Mouse (Mus musculus) heart, embryonic 16.5 days (tissue): ENCODE results near the gene Kcnip1. TPM values are rescaled to one million over a fixed set of nuclear protein-coding genes. Genes with fewer than 3 reads are reported as not detected.

Source experiments
- ATAC-seq: fragments of 200-750 bp; cut with Nextera tagmentation; replicated peaks from 2 replicates; pipeline ENCODE4 v1.8.0; 2017; ENCODE audit warnings: moderate number of reproducible peaks; ENCODE audit not compliant: insufficient read depth, low FRiP score; ENCODE audit errors: extremely low read depth
- H3K27ac ChIP-seq: fragments of 300-500 bp; sonication (generic); 2 replicates; pipeline ENCODE4 v1.5.1; 2014; ENCODE audit warnings: mild to moderate bottlenecking, low read length, control low read depth, moderate library complexity
- H3K27me3 ChIP-seq: fragments of 300-500 bp; sonication (generic); 2 replicates; pipeline ENCODE4 v1.6.1; 2014; ENCODE audit warnings: low read length, mixed read lengths; ENCODE audit not compliant: control insufficient read depth, insufficient read depth
- H3K36me3 ChIP-seq: fragments of 300-500 bp; sonication (generic); 2 replicates; pipeline ENCODE4 v1.6.1; 2014; ENCODE audit not compliant: control insufficient read depth, insufficient read depth
- H3K4me1 ChIP-seq: fragments of 300-500 bp; sonication (generic); 2 replicates; pipeline ENCODE4 v1.6.1; 2014; ENCODE audit warnings: low read length, mixed read lengths; ENCODE audit not compliant: control insufficient read depth, insufficient read depth
- H3K4me2 ChIP-seq: fragments of 300-500 bp; sonication (generic); 2 replicates; pipeline ENCODE4 v1.6.1; 2014; ENCODE audit warnings: low read depth, mild to moderate bottlenecking, control low read depth, low read length
- H3K4me3 ChIP-seq: fragments of 300-500 bp; sonication (generic); 2 replicates; pipeline ENCODE4 v1.5.1; 2014; ENCODE audit warnings: mild to moderate bottlenecking, control low read depth, low read length
- H3K9ac ChIP-seq: fragments of 300-500 bp; sonication (generic); 2 replicates; pipeline ENCODE4 v1.6.1; 2014; ENCODE audit warnings: low read length, control low read depth
- H3K9me3 ChIP-seq: fragments of 300-500 bp; sonication (generic); replicated peaks from 2 replicates; pipeline ENCODE4 v1.6.1; 2016; ENCODE audit warnings: low read length; ENCODE audit not compliant: control insufficient read depth
- WGBS: fragments of 180-500 bp; shearing (Covaris S2); extraction: QIAGEN DNeasy Blood & Tissue Kit; methylation state at CpG from one replicate; pipeline ENCODE4 v1.1.7; 2014; 5-methylcytosine and 5-hydroxymethylcytosine counted together
- polyA plus RNA-seq: library from polyadenylated mRNA; unstranded; fragments of >200 nt; fragmentation: Nextera tagmentation; extraction: Ambion mirVana; gene quantifications from 2 replicates; pipeline ENCODE4 v1.2.1, GENCODE M21; 2015

Kcnip1 gene
- polyA plus RNA-seq, 1 experiment from 2014 or later, result 0.20 TPM

- Histone ChIP-seq H3K9me3 (no peaks in the 10 kb centered on the region), H3K4me2 (no peak overlapping the region), H3K4me1 (no peaks in the 10 kb centered on the region), H3K36me3 (no peaks in the 10 kb centered on the region), H3K4me3 (no peak overlapping the region), H3K27ac (no peak overlapping the region), H3K27me3 (no peaks in the 10 kb centered on the region), H3K9ac (no peak overlapping the region)
- no peak for ATAC-seq
- WGBS, result 69% methylated on average over 9 of the region's 9 CpGs
Measured at GRCm38 (mm10) chr11:33766976-33767938, 225.7 kb downstream of the Kcnip1 start.

GRCm38 (mm10) chr11:33761201-33761755 is 231.7 kb downstream of the Kcnip1 start:
- no peak overlapping the region for H3K4me3 ChIP-seq
- H3K27me3 ChIP-seq, result no peaks in the 10 kb centered on the region; the same call in 1 of the 2 replicates
- no peak for ATAC-seq
- no peak overlapping the region for H3K4me2 ChIP-seq
- no peak overlapping the region for H3K27ac ChIP-seq
- no peaks in the 10 kb centered on the region for H3K4me1 ChIP-seq
- no peaks in the 10 kb centered on the region for H3K36me3 ChIP-seq
- 69% methylated on average over 16 of the region's 16 CpGs for WGBS
- no peaks in the 10 kb centered on the region for H3K9me3 ChIP-seq
- no peak overlapping the region for H3K9ac ChIP-seq

GRCm38 (mm10) chr11:33756624-33757023 is 236.3 kb downstream of the Kcnip1 start:
- Histone ChIP-seq H3K4me2 (no peak overlapping the region), H3K27me3 (no peaks in the 10 kb centered on the region; the same call in 1 of the 2 replicates), H3K4me1 (no peaks in the 10 kb centered on the region), H3K9me3 (no peaks in the 10 kb centered on the region), H3K36me3 (no peaks in the 10 kb centered on the region), H3K27ac (no peak overlapping the region), H3K9ac (no peak overlapping the region), H3K4me3 (no peak overlapping the region)
- ATAC-seq, result no peak
- WGBS, result 70% methylated on average over 15 of the region's 15 CpGs

DNA sequence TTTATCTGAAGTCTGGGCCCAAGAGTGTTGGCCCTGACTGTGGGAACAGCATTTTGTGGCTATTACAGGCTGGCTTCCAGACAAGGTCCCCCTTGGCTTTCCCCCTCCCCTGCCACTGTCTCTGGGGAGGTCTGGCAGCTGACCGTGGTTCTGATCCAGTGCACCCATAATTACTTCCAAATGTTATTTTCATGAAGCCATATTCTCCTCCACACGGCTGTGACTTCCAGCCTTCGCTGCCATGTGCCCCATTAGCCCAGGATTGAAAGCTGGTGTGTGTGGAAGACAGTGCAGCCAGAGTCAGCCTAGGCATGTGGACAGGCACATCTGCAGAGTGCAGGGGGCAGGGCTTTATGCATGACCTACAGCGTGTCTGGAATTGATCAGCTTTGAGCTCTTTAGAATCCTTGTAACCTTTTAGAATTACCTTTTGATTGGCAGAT is 240.5 kb downstream of the Kcnip1 start:
- H3K27me3 ChIP-seq, result no peaks in the 10 kb centered on the region; the same call in 1 of the 2 replicates
- no peak overlapping the region for H3K27ac ChIP-seq
- H3K4me2 ChIP-seq, result no peak overlapping the region
- H3K9me3 ChIP-seq, result no peaks in the 10 kb centered on the region
- H3K4me3 ChIP-seq, result no peak overlapping the region
- no peaks in the 10 kb centered on the region for H3K36me3 ChIP-seq
- ATAC-seq, result no peak
- H3K9ac ChIP-seq, result no peak overlapping the region
- 67% methylated on average over 4 of the region's 4 CpGs for WGBS
- no peaks in the 10 kb centered on the region for H3K4me1 ChIP-seq

GRCm38 (mm10) chr11:33751503-33751902 is 241.4 kb downstream of the Kcnip1 start:
- 76% methylated on average over 6 of the region's 6 CpGs for WGBS
- Histone ChIP-seq H3K4me3 (no peak overlapping the region), H3K27me3 (no peaks in the 10 kb centered on the region), H3K36me3 (no peaks in the 10 kb centered on the region), H3K27ac (no peak overlapping the region), H3K4me1 (no peaks in the 10 kb centered on the region), H3K4me2 (no peak overlapping the region), H3K9ac (no peak overlapping the region), H3K9me3 (no peaks in the 10 kb centered on the region)
- no peak for ATAC-seq

DNA sequence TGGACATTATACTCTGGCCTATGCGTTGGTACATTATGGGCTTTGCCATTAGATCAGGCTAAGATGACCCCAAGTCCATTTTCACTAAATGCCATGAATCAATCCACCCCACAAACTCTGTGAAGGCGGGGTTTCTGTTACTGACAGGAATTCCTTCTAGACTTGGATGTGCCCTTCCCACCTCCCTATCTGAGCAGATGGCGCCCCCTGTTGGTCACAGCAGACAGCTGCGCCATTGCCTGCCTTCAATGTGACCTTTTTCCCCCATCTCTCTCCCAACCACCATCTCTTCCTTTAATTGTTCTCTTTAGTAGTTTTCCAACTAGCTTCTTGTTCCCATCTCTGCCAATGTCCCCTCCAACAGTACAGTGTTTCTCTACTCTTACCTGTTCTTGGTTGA is 243.0 kb downstream of the Kcnip1 start:
- no peak for ATAC-seq
- WGBS, result 81% methylated on average over 4 of the region's 4 CpGs
- no peaks in the 10 kb centered on the region for H3K27me3 ChIP-seq
- H3K27ac ChIP-seq, result no peak overlapping the region
- H3K4me1 ChIP-seq, result no peaks in the 10 kb centered on the region
- H3K36me3 ChIP-seq, result no peaks in the 10 kb centered on the region
- H3K9me3 ChIP-seq, result no peaks in the 10 kb centered on the region
- H3K4me2 ChIP-seq, result no peak overlapping the region
- no peak overlapping the region for H3K9ac ChIP-seq
- H3K4me3 ChIP-seq, result no peak overlapping the region

DNA sequence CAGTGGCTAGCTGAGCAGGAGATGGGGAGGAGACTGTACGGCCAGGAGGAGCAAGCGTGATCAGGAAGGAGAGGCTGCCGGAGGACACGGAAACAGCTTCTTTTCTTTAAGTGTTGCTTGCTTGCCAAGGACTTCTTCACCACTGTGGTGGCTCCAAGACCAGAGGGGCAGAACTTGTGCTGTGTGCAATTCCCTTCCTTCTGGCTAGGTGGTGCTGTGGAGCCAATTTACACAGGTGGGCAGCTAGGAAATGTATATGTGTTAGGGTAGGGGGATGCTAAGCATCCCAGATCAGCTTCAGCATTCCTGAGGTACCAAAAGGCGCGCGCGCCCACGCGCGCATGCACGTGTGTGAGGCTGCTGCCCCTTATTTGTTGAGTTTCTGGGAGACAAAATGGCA is 243.5 kb downstream of the Kcnip1 start:
- Histone ChIP-seq H3K4me1 (no peaks in the 10 kb centered on the region), H3K9me3 (no peaks in the 10 kb centered on the region), H3K27me3 (no peaks in the 10 kb centered on the region), H3K4me3 (no peak overlapping the region), H3K9ac (no peak overlapping the region), H3K27ac (no peak overlapping the region), H3K36me3 (no peaks in the 10 kb centered on the region), H3K4me2 (no peak overlapping the region)
- 93% methylated on average over 12 of the region's 12 CpGs for WGBS
- no peak for ATAC-seq

GRCm38 (mm10) chr11:33748754-33749153 is 244.2 kb downstream of the Kcnip1 start:
- ATAC-seq, result no peak
- Histone ChIP-seq H3K4me1 (no peaks in the 10 kb centered on the region), H3K9ac (no peak overlapping the region), H3K27me3 (no peaks in the 10 kb centered on the region), H3K4me2 (no peak overlapping the region), H3K27ac (no peak overlapping the region), H3K4me3 (no peak overlapping the region), H3K36me3 (no peaks in the 10 kb centered on the region), H3K9me3 (no peaks in the 10 kb centered on the region)
- 69% methylated on average over 5 of the region's 5 CpGs for WGBS

DNA sequence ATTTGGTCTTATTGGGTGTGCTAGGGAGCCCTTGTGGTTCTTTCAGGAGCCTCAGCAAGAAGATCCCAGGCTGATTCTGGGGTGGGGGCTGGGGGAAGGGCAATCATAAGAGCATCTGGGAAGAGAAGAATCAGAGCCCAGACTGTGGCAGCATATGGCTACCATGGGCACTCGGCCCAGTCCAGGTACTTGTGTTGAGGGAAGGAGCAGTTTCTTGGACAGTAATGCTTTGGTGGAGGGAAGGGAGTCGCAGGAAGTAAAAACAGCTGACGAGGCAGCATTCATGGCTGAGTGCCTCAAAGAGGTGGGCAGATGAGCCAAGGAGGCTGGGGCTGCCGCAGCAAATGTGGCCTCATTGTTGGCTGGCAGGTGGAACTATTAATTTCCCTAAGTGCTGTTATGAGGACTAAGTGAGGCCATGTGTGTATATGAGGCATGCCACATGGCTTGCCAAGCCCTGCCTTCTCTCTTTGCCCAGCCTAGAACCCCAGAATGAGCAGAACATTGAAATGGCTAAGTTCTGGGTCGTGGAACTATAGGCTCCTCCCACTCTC is 245.5 kb downstream of the Kcnip1 start:
- Histone ChIP-seq H3K4me3 (no peak overlapping the region), H3K9me3 (no peaks in the 10 kb centered on the region), H3K36me3 (no peaks in the 10 kb centered on the region), H3K4me2 (no peak overlapping the region), H3K27ac (no peak overlapping the region), H3K27me3 (no peaks in the 10 kb centered on the region), H3K4me1 (no peaks in the 10 kb centered on the region), H3K9ac (no peak overlapping the region)
- no peak for ATAC-seq
- WGBS, result 61% methylated on average over 5 of the region's 5 CpGs
